Comparison of ENCODE assay signal across 25 mouse cellular contexts in the genomic region with DNA sequence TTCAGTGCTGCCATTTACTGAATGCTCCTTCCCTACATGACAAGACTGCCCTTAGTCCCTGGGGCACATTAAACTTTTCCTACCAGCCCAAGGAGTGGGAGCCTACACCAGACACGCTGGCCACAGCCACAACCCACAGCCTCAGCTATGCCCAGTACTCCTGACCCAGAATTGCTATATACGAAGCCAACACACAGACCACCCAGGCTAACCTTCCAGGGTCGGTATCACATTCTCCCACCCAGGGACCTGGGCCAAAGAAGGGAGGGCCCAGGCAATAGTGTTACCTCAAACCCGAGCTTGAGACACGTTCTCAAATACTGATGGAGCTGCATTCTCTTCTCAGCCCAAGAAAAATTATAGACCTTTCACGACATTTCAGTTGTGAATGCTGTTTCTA. TPM values are rescaled to one million over a fixed set of nuclear protein-coding genes. Genes with fewer than 3 reads are reported as not detected.
DNase-seq lines count a peak whose midpoint lies in the region; ATAC-seq lines count a peak whose summit lies in the region.
"Had no signal": no experiment of that assay in that cellular context is flagged by ENCODE, and none has a peak within 500 bp of the region (broad histone marks: within the 10 kb centered on the region; RNA-seq: fewer than 3 reads in every experiment).

No protein-coding gene starts in this region.

- no peaks in the 10 kb centered on the region for H3K27me3 ChIP-seq in embryonic facial prominence, embryonic 13.5 days
- peaks cover 34% of the 10 kb centered on the region for H3K27me3 ChIP-seq in embryonic facial prominence, embryonic 10.5 days (replicated peaks; ENCODE audit: low read depth, poor library complexity, severe bottlenecking)
- no peaks in the 10 kb centered on the region; the same call in 1 of the 2 replicates for H3K27me3 ChIP-seq in limb, embryonic 12.5 days
- no peaks in the 10 kb centered on the region for H3K27me3 ChIP-seq in limb, embryonic 10.5 days (ENCODE audit: low read depth, poor library complexity, severe bottlenecking)
- no peaks in the 10 kb centered on the region for H3K27me3 ChIP-seq in embryonic facial prominence, embryonic 15.5 days
- no peaks in the 10 kb centered on the region for H3K27me3 ChIP-seq in limb, embryonic 15.5 days
- H3K27me3 ChIP-seq in heart, embryonic 11.5 days (ENCODE audit: control insufficient read depth, insufficient read depth, low read length), result no peaks in the 10 kb centered on the region
- H3K27me3 ChIP-seq: embryonic facial prominence, embryonic 12.5 days; hindbrain, embryonic 13.5 days; Patski had no signal

- peak; percentile 43; the same call in 1 of the 2 replicates for ATAC-seq in embryonic facial prominence, embryonic 13.5 days (ENCODE audit: insufficient number of reproducible peaks, insufficient read depth, low FRiP score, low TSS enrichment, low read depth)
- ATAC-seq in limb, embryonic 12.5 days (ENCODE audit: insufficient number of reproducible peaks, insufficient read depth, low FRiP score, low TSS enrichment, low read depth), result peak; percentile 27; the same call in 1 of the 2 replicates
- peak; percentile 55; the same call in 1 of the 2 replicates for ATAC-seq in embryonic facial prominence, embryonic 15.5 days (ENCODE audit: insufficient number of reproducible peaks, low FRiP score, low TSS enrichment, low read depth)
- ATAC-seq in limb, embryonic 15.5 days (ENCODE audit: insufficient number of reproducible peaks, low FRiP score, low TSS enrichment, low read depth), result 0 out of 2 replicates have a peak, but pooled peaks have one; percentile 15
- no peak for ATAC-seq in heart, embryonic 11.5 days (replicated peaks; ENCODE audit: insufficient number of reproducible peaks, low FRiP score, low TSS enrichment)
- ATAC-seq: forebrain, embryonic 16.5 days; hindbrain, postnatal 0 days; inflammation-experienced regulatory T-cells, adult 6 months; intestine, embryonic 16.5 days; Patski had no signal

- H3K9ac ChIP-seq in embryonic facial prominence, embryonic 13.5 days, result no peak overlapping the region
- H3K9ac ChIP-seq in limb, embryonic 12.5 days (replicated peaks), result no peak overlapping the region
- no peak overlapping the region for H3K9ac ChIP-seq in embryonic facial prominence, embryonic 15.5 days
- no peak overlapping the region for H3K9ac ChIP-seq in limb, embryonic 15.5 days
- H3K9ac ChIP-seq in heart, embryonic 11.5 days (ENCODE audit: low read depth, low read length), result no peak overlapping the region
- H3K9ac ChIP-seq: embryonic facial prominence, embryonic 12.5 days; hindbrain, embryonic 13.5 days had no signal

- no peak for DNase-seq in embryonic facial prominence, embryonic 10.5 days (ENCODE audit: low spot score)
- no peak for DNase-seq in limb, embryonic 10.5 days (ENCODE audit: low spot score)
- DNase-seq in cerebellum, adult 11-12 months, result no peak
- DNase-seq: adrenal gland, adult 2 months; adrenal gland, postnatal 14 days; cerebellum, adult 11 months; cerebellum, adult 8-10 months; cerebellum, postnatal 10 days; cerebellum, postnatal 36 days; gastrocnemius, postnatal 10 days; gastrocnemius, postnatal 36 days; heart, adult 2 months had no signal

- H3K4me1 ChIP-seq in embryonic facial prominence, embryonic 13.5 days, result peaks cover 44% of the 10 kb centered on the region
- peaks cover 40% of the 10 kb centered on the region for H3K4me1 ChIP-seq in embryonic facial prominence, embryonic 10.5 days
- peaks cover 25% of the 10 kb centered on the region for H3K4me1 ChIP-seq in limb, embryonic 12.5 days (replicated peaks)
- peaks cover 10% of the 10 kb centered on the region for H3K4me1 ChIP-seq in limb, embryonic 10.5 days
- H3K4me1 ChIP-seq in embryonic facial prominence, embryonic 15.5 days, result peaks cover 19% of the 10 kb centered on the region
- peaks cover 37% of the 10 kb centered on the region for H3K4me1 ChIP-seq in limb, embryonic 15.5 days
- H3K4me1 ChIP-seq in heart, embryonic 11.5 days (ENCODE audit: control insufficient read depth, insufficient read depth, low read length), result peaks cover 4% of the 10 kb centered on the region; the same call in 1 of the 2 replicates

- H3K9me3 ChIP-seq in embryonic facial prominence, embryonic 13.5 days, result no peaks in the 10 kb centered on the region
- no peaks in the 10 kb centered on the region for H3K9me3 ChIP-seq in embryonic facial prominence, embryonic 10.5 days
- H3K9me3 ChIP-seq in limb, embryonic 12.5 days, result no peaks in the 10 kb centered on the region
- no peaks in the 10 kb centered on the region for H3K9me3 ChIP-seq in limb, embryonic 10.5 days (replicated peaks)
- no peaks in the 10 kb centered on the region for H3K9me3 ChIP-seq in embryonic facial prominence, embryonic 15.5 days (replicated peaks)
- no peaks in the 10 kb centered on the region for H3K9me3 ChIP-seq in limb, embryonic 15.5 days
- no peaks in the 10 kb centered on the region for H3K9me3 ChIP-seq in heart, embryonic 11.5 days (replicated peaks; ENCODE audit: control insufficient read depth, low read length)
- H3K9me3 ChIP-seq: embryonic facial prominence, embryonic 12.5 days; heart, embryonic 10.5 days; hindbrain, embryonic 13.5 days had no signal

- H3K4me2 ChIP-seq in embryonic facial prominence, embryonic 13.5 days, result no peak overlapping the region
- no peak overlapping the region for H3K4me2 ChIP-seq in limb, embryonic 12.5 days
- H3K4me2 ChIP-seq in embryonic facial prominence, embryonic 15.5 days (replicated peaks), result no peak overlapping the region
- H3K4me2 ChIP-seq in limb, embryonic 15.5 days, result no peak overlapping the region
- H3K4me2 ChIP-seq in heart, embryonic 11.5 days, result no peak overlapping the region
- H3K4me2 ChIP-seq: embryonic facial prominence, embryonic 12.5 days; hindbrain, embryonic 13.5 days had no signal

- no peak overlapping the region for H3K4me3 ChIP-seq in embryonic facial prominence, embryonic 13.5 days
- no peak overlapping the region for H3K4me3 ChIP-seq in embryonic facial prominence, embryonic 10.5 days
- H3K4me3 ChIP-seq in limb, embryonic 12.5 days (replicated peaks), result no peak overlapping the region
- H3K4me3 ChIP-seq in limb, embryonic 10.5 days, result no peak overlapping the region
- no peak overlapping the region for H3K4me3 ChIP-seq in embryonic facial prominence, embryonic 15.5 days (replicated peaks)
- H3K4me3 ChIP-seq in limb, embryonic 15.5 days, result no peak overlapping the region
- H3K4me3 ChIP-seq in heart, embryonic 11.5 days (ENCODE audit: low read depth, low read length), result no peak overlapping the region
- H3K4me3 ChIP-seq: embryonic facial prominence, embryonic 12.5 days; heart, adult 2 months; heart, embryonic 10.5 days; hindbrain, embryonic 13.5 days had no signal

- no peaks in the 10 kb centered on the region for H3K36me3 ChIP-seq in embryonic facial prominence, embryonic 13.5 days
- H3K36me3 ChIP-seq in embryonic facial prominence, embryonic 10.5 days (replicated peaks), result no peaks in the 10 kb centered on the region
- no peaks in the 10 kb centered on the region for H3K36me3 ChIP-seq in limb, embryonic 12.5 days
- H3K36me3 ChIP-seq in limb, embryonic 10.5 days, result no peaks in the 10 kb centered on the region
- H3K36me3 ChIP-seq in embryonic facial prominence, embryonic 15.5 days, result no peaks in the 10 kb centered on the region
- no peaks in the 10 kb centered on the region for H3K36me3 ChIP-seq in limb, embryonic 15.5 days
- H3K36me3 ChIP-seq in heart, embryonic 11.5 days (ENCODE audit: control insufficient read depth, insufficient read depth, low read length), result no peaks in the 10 kb centered on the region
- H3K36me3 ChIP-seq: embryonic facial prominence, embryonic 12.5 days; heart, embryonic 10.5 days; hindbrain, embryonic 13.5 days had no signal

- no peak overlapping the region; the same call in 1 of the 2 replicates for H3K27ac ChIP-seq in embryonic facial prominence, embryonic 13.5 days
- no peak overlapping the region for H3K27ac ChIP-seq in embryonic facial prominence, embryonic 10.5 days (replicated peaks)
- H3K27ac ChIP-seq in limb, embryonic 12.5 days, result no peak overlapping the region
- no peak overlapping the region for H3K27ac ChIP-seq in limb, embryonic 10.5 days
- no peak overlapping the region for H3K27ac ChIP-seq in embryonic facial prominence, embryonic 15.5 days (replicated peaks)
- peak overlapping the region; percentile 34 for H3K27ac ChIP-seq in limb, embryonic 15.5 days
- no peak overlapping the region for H3K27ac ChIP-seq in heart, embryonic 11.5 days (ENCODE audit: low read depth, low read length)
- H3K27ac ChIP-seq: embryonic facial prominence, embryonic 12.5 days; heart, adult 2 months; heart, embryonic 10.5 days; hindbrain, embryonic 13.5 days; hindbrain, postnatal 0 days had no signal

- WGBS in embryonic facial prominence, embryonic 13.5 days, result 60% methylated on average over 6 of the region's 6 CpGs
- WGBS in embryonic facial prominence, embryonic 10.5 days, result 85% methylated on average over 6 of the region's 6 CpGs
- 57% methylated on average over 6 of the region's 6 CpGs for WGBS in limb, embryonic 12.5 days
- WGBS in limb, embryonic 10.5 days, result 88% methylated on average over 6 of the region's 6 CpGs
- WGBS in embryonic facial prominence, embryonic 15.5 days, result 62% methylated on average over 6 of the region's 6 CpGs
- 34% methylated on average over 6 of the region's 6 CpGs for WGBS in limb, embryonic 15.5 days
- WGBS in heart, embryonic 11.5 days (ENCODE audit: insufficient replicate concordance), result 62% methylated on average over 6 of the region's 6 CpGs

RNA-seq across cellular contexts. Expression of a gene that starts 51.8 kb away (rescaled TPM):
- polyA plus RNA-seq in embryonic facial prominence, embryonic 13.5 days (2015; fragmentation: Nextera tagmentation; extraction: Ambion mirVana), result 30.2 and 30.4 TPM in 2 replicates
- 11.8 and 12.7 TPM in 2 replicates for polyA plus RNA-seq in embryonic facial prominence, embryonic 10.5 days (2016; fragmentation: Nextera tagmentation; extraction: Ambion mirVana)
- 21.2 and 23.8 TPM in 2 replicates for polyA plus RNA-seq in limb, embryonic 12.5 days (2016; fragmentation: Nextera tagmentation; extraction: Ambion mirVana)
- polyA plus RNA-seq in limb, embryonic 10.5 days (2016; fragmentation: Nextera tagmentation; extraction: Ambion mirVana), result 9.2 and 9.6 TPM in 2 replicates
- polyA plus RNA-seq in embryonic facial prominence, embryonic 15.5 days (2015; fragmentation: Nextera tagmentation; extraction: Ambion mirVana), result 24.1 and 25.6 TPM in 2 replicates
- polyA plus RNA-seq in limb, embryonic 15.5 days (2015; fragmentation: Nextera tagmentation; extraction: Ambion mirVana), result 22.4 and 24.9 TPM in 2 replicates
- polyA plus RNA-seq in heart, embryonic 11.5 days (2014; fragmentation: Nextera tagmentation; extraction: Ambion mirVana), result 2.4 and 3.3 TPM in 2 replicates
